Mouse (Mus musculus): ENCODE results near the gene Rnasek.

GRCm38 (mm10) chr11:70216103-70216502, 23.5 kb downstream of the Rnasek start:
- TF ChIP-seq POLR2A (IDR thresholded peaks at IDR 0.05; ENCODE audit: extremely low read depth, insufficient read depth, low read length) = no peak
- no peak for TF ChIP-seq CTCF (IDR thresholded peaks at IDR 0.05; ENCODE audit: low read depth, low read length)
